Mouse (Mus musculus) gonadal fat pad, adult 2 months (tissue): ENCODE results near the gene Becn1. TPM values are rescaled to one million over a fixed set of nuclear protein-coding genes. Genes with fewer than 3 reads are reported as not detected.

ENCODE experiments used
- DNase-seq: peaks from one replicate; pipeline ENCODE4 v3.0.0-alpha.2; 2012; ENCODE audit warnings: low read depth
- polyA plus RNA-seq: library from polyadenylated mRNA; depleted of rRNA; stranded (reverse); fragments of >200 nt; gene quantifications from 2 replicates; pipeline ENCODE4 v1.2.3, GENCODE M21; 2012

Gene Becn1
- polyA plus RNA-seq, 1 experiment, result 158 TPM

- DNase-seq, result peak; percentile 54
Measured at GRCm38 (mm10) chr11:101315665-101316500, 13.8 kb upstream of the Becn1 start, which contains the start of gene Psme3. TSS of gene Psme3 (plus strand) at chr11:101316213.

DNA sequence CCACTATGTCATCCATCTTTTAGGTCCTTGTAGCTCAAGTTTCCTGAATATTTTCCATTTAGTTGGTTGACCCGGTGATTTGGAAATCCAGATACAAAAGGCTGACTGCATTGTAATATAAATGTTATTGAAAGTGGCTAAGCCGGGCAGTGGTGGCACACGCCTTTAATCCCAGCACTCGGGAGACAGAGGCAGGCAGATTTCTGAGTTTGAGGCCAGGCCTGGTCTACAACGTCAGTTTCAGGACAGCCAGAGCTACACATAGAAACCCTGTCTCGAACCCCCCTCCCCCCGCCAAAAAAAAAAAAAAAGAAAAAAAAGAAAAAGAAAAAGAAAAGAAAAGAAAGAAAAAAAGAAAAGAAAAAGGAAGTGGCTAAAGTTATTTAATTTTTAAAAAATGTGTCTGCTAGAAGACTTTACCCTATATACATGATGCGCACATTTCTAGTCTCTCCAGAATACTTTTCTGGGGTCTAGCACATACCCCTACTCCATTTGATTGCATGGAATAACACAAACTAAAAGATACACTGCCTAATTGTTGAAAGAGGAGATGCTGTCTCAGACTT lies 13.1 kb upstream of the Becn1 start:
- DNase-seq, result no peak

DNA sequence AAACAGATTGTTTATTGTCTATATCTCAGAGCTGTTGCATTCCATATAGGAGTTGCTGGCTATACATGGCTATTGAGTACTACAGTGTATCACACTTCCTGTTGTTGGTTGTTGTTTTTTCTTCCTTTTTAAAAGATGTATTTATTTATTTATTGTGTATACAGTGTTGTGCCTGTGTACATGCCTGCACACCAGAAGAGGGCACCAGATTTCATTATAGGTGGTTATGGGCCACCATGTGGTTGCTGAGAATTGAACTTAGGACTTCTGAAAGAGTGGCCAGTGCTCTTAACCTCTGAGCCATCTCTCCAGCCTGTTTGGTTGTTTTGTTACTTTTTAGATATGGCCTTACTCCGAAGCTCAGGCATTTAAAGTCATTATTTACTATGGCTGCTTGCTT lies 12.5 kb upstream of the Becn1 start:
- DNase-seq, result no peak

- DNase-seq, result no peak
Measured at GRCm38 (mm10) chr11:101312150-101312549, 10.1 kb upstream of the Becn1 start.

DNA sequence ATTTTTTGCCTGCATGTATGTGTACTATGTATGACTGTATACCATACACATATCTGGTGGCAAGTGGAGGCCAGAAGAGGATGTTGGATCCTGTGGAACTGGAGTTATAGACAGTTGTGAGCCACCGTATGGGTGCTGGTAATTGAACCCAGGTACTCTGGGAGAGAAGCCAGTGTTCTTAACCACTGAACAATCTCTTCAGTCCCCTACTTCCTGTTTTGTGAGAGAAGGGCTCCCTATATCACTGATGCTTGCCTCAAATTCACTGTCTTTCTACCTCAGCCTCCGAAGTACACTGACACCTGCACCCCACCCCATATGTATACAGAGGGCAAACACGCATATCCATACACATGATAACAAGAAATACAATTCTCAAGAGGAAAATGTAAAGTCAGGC lies 9.0 kb upstream of the Becn1 start:
- DNase-seq, result no peak

DNA sequence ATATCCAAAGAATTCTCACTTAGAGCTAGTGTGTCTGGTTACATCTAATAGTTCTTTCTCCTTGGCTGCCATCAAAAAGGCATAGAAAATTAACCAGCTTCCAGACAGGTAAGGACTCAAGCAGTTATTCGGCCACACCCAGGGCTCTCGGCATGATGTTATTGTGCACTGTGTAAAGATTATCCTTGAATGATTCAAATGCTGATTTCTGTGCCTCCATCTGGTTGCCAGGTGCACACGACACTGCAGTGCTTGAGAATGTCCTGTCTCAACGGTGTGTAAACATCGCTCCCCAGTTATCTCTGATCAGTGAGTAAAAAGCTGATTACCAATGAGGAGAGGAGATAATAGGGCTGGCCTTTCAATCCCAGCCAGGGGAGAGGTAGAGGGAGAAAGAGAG lies 5.7 kb upstream of the Becn1 start:
- no peak for DNase-seq

GRCm38 (mm10) chr11:101301299-101302003 lies 635 bp downstream of the Becn1 start:
- no peak for DNase-seq

DNA sequence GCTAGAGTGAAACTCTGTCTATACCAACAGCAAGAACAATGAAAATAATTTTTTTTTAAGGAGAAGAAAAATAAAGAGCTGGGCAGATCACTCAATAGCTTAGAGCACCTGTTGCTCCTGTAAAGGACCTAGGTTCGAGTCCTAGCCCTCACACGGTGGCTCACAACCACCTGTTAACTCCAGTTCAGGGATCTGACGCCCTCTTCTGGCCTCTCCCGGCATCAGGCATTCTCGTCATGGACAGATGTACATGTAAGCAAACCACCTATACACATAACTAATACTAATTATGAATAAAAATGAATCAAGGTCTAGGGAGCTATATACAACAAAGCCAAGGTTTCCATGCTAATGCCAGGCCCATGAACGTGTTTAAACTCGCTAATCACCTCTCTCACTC lies 1.2 kb downstream of the Becn1 start:
- no peak for DNase-seq

DNA sequence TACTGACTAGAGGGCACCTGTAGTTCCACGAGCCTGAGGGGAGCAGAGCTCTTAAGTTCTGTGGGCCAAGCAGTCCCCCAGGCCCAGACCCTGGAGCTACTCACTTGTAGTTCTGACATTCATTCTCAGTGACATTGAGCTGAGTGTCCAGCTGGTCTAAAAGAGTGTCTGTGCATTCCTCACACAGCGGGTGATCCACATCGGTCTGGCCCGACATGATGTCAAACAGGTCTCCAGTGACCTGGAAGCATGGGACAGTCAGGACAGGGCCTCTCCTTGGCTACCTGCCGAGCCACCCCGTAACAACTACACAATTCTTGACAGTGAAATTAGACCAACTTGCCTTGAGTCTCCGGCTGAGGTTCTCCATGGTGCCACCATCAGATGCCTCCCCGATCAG lies 6.9 kb downstream of the Becn1 start:
- DNase-seq, result no peak

GRCm38 (mm10) chr11:101291231-101291630 lies 10.9 kb downstream of the Becn1 start:
- no peak for DNase-seq

GRCm38 (mm10) chr11:101287306-101287705 lies 14.8 kb downstream of the Becn1 start:
- no peak for DNase-seq

- no peak for DNase-seq
Measured at GRCm38 (mm10) chr11:101283805-101284204, 18.3 kb downstream of the Becn1 start.

DNA sequence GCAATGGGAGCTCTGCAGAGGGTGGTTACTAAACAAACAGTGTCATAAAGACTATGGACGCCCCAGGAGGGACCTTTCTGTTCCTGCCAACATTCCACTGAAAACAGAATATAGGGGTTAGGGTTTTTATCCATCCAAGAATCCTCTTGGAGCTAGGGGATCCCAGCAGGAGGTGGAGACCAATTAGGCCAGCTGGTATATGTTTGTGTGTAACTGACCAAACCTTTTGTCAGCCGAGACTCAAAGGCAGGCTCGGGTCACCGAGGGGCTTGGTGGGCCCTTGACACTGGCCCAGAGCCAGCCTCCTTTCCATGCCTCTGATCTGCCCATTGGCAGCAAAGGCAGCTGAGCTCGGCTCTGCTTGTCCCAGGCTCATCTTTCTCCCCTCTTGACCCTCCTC lies 19.2 kb downstream of the Becn1 start:
- DNase-seq, result no peak

DNA sequence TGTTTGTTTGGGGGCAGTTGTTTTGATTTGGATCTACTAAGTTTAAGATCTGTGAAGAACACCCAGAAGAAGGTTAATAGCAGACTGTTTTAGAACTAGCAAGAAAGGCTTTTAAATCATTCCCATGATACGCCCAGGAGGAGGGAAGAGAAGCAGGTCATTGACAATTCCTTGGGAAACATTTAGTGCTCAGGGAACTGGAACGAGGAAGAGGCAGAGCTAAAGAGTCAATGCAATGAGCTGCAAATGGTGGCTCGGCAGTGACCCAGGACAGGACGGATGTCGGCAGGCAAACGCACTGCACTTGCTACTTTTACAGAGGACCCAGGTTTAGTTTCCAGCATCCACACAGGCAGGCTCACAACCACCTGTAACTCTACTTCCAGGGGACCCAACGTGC lies 21.2 kb downstream of the Becn1 start:
- no peak for DNase-seq

DNA sequence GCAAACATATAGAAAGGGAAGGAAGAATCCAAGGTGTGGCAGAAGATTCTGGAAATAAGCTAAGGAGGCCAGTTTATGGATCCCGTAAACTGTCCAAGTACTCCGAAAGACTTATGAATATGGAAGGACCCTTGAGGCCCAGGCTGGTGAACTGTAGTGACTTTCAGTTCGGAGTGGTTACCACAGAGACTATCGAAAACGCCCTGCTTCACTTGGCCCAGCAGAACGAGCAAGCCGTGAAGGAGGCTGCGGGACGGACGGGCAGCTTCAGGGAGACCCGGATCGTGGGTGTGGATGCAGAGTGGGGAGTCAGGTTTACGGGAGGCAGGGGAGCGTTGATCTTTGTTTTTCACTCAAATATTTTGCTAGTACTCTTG lies 22.9 kb downstream of the Becn1 start:
- DNase-seq, result no peak

GRCm38 (mm10) chr11:101278223-101279192 lies 23.6 kb downstream of the Becn1 start, which contains the start of the genes Cntd1 and Coa3:
TSS of gene Cntd1 (plus strand) at chr11:101279012.
TSS of gene Coa3 (minus strand) at chr11:101279114.
- DNase-seq, result no peak

- no peak for DNase-seq
Measured at GRCm38 (mm10) chr11:101277381-101278222, 24.5 kb downstream of the Becn1 start.

DNA sequence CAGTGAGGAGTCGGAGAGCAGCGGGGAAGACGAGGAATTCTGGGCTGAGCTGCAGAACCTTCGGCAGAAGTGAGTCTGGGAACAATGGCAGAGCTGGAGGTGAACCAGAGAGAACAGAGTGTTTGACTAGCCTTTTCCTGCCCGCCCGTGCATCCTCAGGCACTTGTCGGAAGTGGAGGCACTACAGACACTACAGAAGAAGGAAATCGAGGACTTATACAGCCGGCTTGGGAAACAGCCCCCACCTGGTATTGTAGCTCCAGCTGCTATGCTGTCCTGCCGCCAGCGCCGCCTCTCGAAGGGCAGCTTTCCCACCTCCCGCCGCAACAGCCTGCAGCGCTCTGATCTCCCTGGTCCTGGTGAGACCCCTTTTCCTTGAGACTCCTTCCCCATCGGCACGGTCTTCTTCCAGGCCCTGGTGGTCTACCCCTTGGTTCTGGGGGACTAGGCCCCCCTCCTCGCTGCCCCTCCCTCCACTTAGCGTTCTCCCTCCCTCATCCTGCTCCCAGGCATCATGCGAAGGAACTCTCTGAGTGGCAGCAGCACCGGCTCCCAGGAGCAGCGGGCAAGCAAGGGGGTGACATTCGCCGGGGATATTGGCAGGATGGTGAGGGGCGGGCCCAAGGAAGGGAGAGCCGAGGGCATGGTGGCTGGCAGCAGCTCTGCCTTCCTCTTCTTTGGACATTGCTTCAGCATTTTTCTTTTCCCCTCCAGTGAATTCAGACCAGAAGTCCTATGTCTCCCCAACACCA lies 25.6 kb downstream of the Becn1 start:
- no peak for DNase-seq

DNA sequence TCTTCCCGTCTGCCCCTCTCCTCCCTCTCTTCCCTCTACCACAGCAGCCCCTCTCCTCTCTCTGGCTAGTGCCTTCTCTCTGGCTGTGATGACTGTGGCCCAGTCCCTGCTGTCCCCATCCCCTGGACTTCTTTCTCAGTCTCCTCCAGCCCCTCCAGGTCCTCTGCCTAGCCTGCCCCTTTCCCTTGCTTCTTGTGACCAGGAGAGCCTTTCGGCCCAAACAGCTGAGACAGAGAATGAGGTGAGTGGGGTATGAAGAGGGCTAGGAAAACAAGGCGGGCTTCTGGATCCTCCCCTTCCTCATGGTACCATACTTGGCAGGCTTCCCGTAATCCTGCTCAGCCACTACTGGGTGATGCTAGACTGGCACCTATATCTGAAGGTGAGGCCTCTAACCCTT lies 26.8 kb downstream of the Becn1 start:
- no peak for DNase-seq

- no peak for DNase-seq
Measured at GRCm38 (mm10) chr11:101272446-101272845, 29.6 kb downstream of the Becn1 start.
